Mouse (Mus musculus) mouse trophoblast stem cell (cell line): Measurements from ENCODE around the gene Shpk.

ENCODE experiments used
- in situ Hi-C, 2 experiments: fragments of 300-500 bp; cut with MseI, MboI; formaldehyde crosslinking; loops; 2 replicates in 1 of 2; 3 replicates in 1 of 2; pipeline ENCODE4 v1.15.1; 2025

The Shpk gene

DNA sequence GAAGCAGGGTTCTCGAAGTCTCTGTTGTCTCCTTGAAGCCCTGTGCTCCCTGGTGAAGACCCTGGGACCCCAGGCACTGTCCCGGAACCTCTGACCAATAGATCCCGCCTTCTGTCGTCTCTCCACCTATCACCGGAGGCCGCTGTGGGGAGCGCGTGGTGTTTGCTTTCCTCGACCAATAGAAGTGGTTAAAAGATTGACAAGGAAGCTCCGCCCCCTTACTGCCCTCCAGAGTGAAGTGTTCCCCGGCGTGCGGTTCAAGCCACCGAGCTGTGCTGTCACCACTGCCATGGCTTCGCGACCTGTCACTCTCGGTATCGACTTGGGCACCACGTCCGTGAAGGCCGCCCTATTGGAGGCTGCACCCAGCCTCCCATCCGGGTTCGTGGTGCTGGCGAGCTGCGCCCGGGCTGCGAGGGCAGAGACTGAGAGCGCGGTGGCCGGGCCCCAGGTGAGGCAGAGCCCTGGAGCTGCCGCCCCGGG, at the start of gene Shpk:
Gene Shpk, plus strand, starts transcription at position 231 of the 483 bp plus-strand sequence.
- in situ Hi-C loops, result no loop called here

DNA sequence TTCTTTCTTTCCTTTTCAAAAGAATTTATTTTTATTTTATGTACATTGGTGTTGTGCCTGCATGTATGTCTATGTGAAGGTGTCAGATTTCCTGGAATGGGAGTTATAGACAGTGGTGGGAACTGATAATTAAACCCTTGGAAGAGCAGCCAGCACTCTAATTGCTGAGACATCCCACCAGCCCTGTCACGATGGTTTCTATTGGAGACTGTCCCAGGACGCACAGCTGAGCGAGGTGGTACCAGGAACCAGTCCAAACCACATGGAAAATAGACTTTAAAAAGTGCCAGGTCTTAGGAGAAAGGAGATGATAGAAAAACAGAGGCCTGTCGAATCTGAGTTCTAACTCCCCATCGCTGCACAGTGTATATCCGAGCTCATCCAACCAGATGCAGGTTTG, 44.2 kb upstream of the Shpk start:
- in situ Hi-C loops, result no loop called here

DNA sequence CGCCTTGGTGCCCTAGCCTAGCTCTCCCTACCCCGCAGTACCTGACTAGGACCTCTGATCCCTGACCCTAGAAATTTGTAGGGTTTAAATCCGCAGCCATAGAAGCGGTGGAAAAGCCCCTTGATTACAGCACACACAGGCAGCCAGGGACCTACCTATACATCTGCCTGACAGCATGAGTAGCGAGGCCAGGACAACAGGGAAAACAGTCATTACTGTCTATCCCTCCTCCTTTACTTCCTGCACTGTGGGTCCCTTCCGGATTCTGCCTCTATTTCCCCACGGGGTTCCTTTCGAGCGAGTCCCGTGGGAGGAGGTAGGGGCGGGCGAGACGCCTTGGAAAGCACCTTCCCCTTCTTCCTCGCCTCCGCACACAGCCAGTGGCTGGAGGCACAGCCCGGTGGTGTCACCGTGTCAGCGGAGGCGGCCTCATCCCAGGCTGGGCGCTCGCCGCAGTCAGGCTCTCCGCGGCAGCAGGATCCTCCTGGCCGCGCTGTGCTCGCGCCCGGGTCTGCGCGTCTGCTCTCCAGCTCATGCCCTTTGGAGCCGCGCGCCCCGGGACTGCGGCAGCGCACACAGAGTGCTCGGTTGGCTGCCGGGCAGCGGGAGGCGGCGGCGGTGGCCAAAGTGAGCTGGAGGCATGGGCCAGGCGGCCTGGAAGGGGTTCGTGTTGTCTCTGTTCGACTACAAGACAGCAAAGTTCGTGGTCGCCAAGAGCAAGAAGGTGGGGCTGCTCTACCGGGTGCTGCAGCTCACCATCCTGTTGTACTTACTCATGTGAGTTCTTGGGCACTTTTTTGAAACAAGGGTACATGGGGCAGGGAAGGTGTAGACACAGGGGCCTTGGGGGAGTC, 39.1 kb upstream of the Shpk start, which contains the start of gene P2rx5:
Gene P2rx5, plus strand, starts transcription at position 465 of the 854 bp plus-strand sequence.
- in situ Hi-C loops, result no loop called here

DNA sequence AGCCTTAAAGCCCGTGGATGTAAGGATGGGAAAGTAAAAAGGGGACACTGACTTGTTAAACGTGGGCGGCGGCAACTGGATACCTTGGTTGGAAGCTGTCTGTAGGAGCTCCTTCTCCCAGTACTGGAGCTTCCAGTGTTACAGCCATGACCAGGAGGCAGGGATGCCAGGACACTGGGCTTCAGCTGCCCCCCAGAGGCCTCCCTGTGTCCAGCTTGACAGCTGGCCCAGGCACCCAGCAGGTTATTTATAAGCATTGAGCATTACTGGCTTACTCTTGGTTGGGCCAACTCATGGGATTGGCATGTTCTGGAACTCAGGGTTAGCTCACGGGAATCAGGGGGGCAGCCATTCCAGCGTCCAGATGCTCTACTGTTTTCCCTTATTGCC, 38.5 kb upstream of the Shpk start:
- in situ Hi-C loops, result no loop called here

DNA sequence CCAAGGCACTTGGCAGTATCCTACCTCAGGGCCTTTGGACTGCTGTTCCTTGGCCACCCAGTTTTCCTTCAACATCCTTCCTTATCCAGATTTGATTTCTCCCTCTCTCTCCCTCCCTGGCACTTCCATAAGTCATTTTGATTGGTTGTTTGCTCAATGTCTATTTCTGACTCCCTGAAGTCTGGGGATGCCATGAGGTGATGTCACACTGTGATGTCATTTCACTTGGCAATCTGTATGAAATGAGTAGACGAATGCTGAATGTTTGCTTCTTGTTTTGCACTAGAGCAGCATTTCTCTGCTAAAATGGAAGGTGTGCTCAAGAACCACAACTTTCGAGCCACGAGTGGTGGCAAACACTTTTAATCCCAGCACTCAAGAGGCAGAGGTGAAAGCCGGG, 37.6 kb upstream of the Shpk start:
- in situ Hi-C loops, result no loop called here

DNA sequence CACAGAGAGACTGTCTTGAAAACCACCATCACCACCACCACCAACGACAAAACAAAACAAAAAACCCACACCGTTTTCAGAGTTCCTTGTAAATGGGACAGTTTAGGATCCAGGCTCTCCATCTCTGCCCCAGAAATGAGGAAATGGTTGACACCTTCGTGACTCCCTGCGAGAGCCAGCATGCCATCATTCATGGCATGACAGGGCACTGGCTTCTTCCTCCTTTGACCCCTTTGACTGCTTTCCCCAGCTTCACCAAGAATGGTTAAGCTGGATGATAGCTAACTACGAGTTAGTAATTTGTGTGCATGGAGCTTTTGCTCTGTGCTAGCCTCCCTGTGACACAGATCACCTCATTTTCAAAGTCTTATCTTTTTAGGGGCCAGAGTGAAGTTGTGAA, 37.0 kb upstream of the Shpk start:
- in situ Hi-C loops, result no loop called here

DNA sequence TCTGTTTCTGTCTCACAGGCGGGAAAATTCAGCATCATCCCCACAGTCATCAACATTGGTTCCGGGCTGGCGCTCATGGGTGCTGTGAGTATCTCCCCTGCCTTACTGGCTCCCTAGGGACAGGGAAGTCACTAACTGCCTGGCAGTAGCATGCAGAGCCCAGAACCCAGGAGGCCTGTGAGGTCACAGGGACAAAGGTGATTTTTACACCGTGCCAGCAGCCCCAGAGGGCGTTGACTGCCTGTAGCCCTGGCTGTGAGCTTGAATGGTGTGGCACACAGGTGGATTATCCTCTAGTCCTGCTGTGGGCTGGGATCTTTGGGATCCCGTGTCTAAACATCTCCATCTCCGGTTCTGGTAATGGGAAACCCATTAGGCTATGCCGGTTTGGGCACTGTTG, 31.2 kb upstream of the Shpk start:
- in situ Hi-C loops, result no loop called here

DNA sequence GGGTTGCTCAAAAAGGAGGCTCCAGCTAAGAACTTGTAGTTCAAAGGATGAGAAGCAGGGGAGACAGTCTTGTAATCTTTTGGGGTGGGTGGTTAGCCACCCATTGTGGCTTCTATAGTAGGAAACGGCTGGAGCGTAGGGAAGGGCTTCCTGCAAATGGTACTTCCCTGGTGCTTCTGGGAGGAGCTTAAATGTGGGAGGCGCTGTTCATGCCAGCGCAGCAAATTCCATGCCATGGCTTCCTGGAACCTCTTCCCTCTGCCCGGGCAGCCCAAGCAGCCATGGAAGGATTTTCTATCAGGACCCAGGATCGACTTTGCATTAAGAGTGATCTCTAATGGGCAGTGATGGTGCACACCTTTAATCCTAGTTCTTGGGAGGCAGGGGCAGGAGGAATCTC, 30.7 kb upstream of the Shpk start:
- in situ Hi-C loops, result no loop called here

DNA sequence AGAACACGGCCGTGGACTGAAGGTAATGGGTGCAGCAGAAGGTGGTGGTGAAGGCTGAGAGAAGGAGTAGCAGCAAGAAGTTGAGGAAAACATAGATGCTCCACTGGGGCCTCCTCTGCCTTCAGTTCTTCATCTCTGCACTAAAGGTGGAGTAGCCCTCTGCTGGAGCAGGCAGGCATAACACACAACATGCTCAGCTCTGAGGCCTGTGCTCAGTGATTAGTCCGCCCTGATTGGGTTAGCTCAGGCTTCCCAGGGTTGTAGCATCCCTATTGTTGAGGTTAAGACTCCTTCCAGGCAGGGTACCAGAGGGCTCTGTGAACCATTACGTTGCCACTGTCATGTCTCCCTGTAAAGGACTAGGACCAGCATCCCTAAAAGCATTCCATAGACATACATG, 30.0 kb upstream of the Shpk start:
- in situ Hi-C loops, result no loop called here

DNA sequence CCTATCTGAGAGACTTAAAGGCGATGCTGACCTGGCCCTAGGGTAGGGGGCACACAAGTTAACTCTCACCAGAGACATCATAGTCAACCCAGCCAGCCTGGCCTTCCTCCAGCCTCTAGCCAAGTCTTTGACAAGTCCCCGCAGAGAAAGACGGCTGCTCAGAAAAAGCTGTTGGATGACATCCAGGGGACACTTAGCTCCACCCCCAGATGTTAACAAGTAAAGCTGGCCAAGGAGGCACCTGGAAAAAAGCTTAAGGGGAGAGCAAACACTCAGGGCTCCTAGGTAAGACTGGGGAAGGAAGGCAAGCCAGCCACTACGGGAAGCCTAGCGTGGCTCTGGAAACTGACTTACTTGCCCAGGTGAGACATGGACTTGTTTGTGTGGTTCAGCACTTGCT, 27.1 kb upstream of the Shpk start:
- in situ Hi-C loops, result no loop called here

DNA sequence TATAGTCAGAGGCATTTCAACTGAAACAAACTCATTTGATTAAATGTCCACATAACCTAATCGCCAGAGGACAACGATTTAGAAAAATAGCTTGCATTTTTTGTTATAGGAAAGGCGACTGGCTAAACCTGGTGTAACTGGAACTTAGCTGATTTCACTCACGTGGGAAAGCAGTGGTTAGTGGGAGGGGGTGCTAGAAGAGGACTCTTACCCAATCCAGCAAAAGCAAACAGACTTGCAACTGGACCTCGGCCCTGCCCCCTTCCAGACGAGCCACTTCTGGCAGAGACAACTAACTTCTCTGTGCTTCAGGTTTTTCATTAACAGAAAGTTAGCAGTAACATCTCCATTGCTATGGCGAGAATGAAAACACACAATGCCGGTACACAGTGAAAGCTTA, 23.6 kb upstream of the Shpk start:
- in situ Hi-C loops, result no loop called here

DNA sequence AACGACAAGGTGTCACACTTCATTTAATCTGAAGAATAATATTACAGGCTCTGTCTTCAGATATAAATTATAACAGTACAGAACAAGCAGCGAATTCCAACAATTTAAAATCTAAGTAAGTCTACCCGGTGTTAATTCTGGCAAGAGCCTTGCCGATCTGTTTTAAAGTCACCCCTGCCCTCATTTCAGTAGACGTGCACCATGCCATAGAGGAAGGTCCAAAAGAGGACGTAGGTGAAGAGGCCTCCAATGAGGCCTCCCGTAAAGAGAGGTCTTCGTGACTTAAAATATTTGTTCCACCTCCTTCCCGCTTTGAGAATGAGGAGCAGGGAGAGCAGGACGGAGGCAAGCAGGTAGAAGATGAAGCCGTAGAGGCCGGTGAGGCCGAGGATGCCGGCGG, 23.1 kb upstream of the Shpk start:
- in situ Hi-C loops, result no loop called here

DNA sequence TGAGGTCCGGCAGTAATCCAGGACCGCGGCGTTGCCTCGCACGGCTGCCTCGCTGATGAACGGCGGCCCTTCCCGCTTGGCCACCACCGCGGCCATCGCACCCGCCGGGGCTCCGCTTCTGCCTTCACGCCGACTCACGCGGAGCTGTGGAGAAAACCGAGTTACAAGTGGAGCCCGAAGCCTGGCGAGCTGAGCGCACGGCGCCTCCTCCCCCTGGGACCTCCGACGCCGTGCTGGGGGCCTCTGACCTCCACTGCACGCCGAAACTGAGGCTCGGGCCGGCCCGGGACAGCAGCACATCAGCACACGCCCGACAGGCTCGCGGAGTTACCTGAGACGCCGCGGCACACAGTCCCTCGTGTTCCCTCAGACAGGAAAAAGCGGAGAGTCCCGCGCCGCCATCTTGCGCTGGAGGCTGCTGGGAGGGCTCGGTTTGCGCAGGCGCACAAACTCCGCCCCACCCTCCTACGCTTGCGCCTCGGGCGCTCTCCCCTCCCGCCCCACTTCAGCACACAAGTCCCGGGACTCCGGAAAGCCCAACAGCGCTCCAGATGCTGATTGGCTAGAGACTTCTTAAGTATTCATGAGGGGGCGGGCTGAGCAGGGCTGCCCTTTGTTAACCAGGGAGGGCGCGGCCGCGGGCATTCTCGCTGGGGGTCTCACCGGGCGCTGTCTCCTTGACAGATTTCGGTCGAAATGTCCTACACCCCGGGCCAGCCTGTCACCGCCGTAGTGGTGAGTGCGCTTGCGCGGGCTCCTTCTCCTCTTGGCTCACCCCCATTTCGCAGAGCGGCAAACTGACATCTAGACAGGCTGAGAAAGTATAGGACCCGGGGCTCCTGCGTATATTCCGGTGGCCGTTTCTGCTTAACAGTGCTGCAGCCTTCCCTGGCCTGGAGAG, 22.4 kb upstream of the Shpk start, which contains the start of the genes Emc6 and Tax1bp3:
Gene Emc6, minus strand, starts transcription at position 430 of the 901 bp plus-strand sequence.
Gene Tax1bp3, plus strand, starts transcription at position 476 of the 901 bp plus-strand sequence.
- in situ Hi-C loops, result no loop called here

DNA sequence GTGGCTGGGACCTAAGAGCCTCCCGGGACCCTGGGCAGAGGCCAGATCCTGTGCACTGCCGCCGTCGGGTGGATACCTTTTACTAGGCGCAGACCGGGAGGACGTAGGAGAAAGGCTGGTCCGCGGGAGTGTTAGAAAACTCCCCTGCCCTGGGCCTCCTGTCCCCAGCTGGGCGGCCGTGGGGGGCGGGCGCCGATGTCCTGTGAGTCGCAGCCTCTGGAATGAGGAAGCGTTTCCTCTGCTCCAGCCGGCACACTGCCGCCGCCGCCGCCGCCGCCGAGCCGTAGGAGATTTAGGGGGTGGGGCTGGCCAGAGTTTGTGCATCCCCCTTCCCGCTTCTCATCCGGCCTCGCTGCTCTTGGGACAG, 21.8 kb upstream of the Shpk start:
- in situ Hi-C loops, result no loop called here

DNA sequence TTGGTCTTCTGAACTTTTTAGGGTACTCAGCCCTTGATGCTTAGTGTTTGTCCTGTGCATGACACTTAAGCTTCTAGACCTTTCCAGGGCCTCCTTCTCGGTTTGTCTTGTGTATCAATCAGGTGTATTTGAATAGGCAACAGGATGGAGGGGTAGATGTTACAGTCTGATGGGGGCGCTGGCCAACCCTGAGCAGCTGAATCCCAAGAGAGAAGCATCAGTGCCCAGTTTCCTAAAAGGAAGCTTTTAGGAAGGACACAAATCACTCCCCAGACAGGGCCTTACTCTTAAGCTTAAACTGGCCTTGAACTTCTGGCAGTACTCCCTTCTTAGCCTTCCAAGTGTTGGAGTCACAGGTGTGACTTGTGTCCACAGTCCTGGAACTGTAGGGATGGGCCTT, 21.4 kb upstream of the Shpk start:
- in situ Hi-C loops, result no loop called here

DNA sequence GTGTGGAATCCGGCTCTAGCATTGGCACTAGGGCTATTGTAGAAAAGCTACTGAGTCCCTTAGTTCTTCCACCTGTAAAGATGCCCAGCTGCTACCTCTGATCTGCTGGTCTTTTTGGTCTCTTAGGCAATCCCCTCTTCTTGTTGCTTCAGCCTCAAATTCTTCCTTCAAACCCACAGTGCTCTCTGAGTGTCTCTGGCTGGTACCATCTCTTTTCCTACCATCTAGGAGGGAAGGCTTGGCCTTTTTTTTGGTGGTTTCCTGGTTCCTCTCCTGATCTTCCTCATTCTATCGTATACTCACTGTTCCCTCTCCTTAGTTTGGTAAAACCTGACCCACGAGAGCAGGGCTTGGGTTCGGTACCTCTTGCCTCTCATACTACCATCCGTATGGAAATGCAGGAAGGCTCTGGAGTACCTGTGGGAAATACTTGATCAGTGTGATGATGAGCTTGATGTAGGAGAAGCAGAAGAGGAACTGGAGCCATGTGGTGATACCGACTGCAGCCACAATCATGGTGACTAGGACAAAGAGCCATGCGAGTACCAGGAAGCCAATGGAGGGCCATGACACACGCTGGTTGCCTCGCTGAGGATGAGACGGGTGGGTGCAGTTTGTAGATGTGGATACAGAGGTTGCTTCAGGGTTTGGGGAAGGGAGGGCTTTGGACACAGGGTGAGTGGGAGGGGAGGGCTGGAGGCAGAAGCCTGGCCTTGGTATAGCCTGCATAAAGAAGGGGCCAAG, 13.2 kb upstream of the Shpk start:
- in situ Hi-C loops, result no loop called here

DNA sequence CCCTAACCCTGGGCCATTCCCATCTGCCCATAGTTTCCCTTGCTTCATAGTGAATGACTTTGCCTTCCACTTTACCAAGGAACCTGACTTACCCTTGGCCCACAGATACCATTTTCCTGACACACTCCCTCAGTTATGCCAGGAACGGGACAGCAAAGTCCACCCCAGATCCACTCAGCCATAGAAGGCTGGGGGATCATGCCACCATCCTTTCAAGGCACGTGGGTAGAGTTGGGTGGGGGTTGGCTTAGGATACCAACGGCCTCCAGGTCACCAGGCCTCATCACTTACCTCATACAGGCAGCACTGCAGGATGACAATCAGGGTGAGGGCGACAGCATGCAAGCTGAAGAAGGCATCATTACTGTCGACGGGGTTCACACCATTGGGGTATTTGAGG, 12.0 kb upstream of the Shpk start:
- in situ Hi-C loops, result no loop called here

DNA sequence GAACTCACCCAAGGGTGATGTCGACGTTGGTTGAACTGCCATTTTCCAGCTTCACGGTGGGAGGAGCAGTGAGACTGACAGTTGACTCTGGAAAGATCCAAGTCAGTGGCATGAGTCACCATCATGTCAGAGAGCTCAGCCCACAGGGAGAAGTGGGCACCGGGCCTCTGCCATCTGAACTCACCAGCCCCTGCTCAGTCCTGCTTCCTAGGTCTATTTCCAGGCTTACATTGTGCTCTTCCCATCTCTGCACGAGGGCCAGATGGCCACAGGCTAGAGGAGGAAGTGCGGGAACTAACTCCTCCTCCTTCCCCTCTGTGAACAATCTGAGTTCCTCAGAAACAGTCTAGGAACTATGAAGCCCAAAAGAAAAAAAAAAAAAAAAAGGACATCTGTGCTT, 6.2 kb upstream of the Shpk start:
- in situ Hi-C loops, result no loop called here

DNA sequence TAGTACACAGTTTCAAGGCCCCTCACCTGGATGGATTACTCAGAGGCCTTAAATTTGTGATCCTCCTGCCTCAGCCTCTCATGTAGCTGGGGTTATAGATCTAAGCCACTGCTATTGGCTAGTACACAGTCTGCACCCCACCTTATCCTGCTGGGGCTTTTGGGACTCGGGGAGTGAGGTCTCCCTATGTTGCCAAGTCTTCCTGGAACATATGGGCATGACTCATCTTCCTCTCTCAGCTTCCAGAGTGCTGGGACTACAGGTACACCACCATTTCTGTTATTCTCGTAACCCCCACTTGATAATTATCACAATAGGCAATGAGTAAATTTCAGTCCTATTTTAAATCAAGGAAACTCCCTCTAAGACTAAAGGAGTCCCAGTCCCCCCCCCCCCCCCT, 4.8 kb upstream of the Shpk start:
- in situ Hi-C loops, result no loop called here

DNA sequence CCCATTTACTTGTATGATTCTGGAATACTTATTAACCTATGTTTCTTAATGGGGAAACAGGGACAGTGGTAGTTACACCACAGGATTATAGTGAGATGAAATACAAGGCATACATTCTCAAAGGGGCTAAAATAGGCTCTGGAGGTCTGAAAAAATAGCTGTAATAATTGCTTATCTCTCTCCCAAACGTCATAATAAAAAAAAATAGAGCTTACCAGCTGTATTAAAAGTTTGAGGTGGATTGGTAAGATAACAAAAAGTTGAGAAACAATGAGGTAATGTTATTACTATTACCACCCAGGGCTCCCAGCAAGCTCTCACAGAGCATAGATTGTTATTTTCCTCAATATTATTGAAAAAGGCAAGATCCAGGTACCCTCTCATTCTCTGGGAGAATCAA, 1.1 kb upstream of the Shpk start:
- in situ Hi-C loops, result no loop called here

DNA sequence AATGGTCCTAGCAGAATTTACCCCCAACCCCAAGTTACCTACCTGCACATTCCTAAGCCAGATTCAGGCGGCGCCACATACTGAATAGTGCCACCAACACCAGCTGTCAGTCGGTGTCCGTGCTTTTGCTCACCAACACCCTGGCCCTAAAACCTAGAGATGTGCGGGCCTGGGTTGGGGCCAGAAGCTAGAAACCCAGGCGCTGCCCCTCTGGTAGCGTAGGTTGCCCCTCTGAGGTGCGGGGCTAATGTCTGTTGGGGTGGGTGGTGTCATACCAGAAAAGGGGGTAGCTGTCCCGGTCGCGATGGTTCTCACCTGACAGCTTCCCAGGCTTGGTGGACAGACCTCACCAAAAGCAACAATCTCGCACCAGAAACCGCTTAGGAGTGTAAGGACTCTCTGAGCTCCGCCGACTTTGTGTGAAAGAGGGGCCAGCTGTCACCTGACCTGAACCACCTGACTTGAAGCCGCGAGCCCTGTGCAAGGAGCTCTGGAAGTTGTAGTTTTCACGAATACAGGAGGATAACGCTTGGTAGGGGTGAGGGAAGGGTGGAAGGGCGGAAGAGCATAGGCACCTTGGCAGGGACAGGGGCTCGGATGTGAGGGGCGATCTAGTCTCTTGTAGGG, 544 bp upstream of the Shpk start, which contains the start of gene Ctns:
Gene Ctns, minus strand, starts transcription at position 440 of the 627 bp plus-strand sequence.
- in situ Hi-C loops, result no loop called here
